24 mouse cellular contexts compared by ENCODE assay signal in the genomic region with DNA sequence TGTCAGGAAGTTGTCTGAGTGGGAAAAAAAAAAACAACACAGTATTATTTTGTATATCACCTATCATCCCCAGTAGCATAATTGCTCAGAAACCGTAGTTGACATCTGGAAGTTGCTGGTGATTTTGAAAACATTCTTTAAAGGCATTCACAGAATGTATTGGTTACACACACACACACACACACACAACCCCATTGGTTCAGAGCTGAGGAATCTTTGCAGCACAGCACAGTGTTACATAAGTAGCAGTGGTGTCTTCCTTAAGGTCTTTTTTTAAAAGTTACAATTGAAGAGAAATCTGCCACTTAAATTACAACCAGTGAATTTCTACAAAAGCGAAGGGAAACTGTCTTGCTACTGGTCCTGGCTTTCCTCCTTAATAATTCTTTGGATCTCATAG.
"Had no signal": no experiment of that assay in that cellular context is flagged by ENCODE, and none has a peak within 500 bp of the region (broad histone marks: within the 10 kb centered on the region; RNA-seq: fewer than 3 reads in every experiment).

No protein-coding gene starts in this region.

- H3K4me3 ChIP-seq: kidney, embryonic 15.5 days; limb, embryonic 12.5 days; limb, embryonic 15.5 days; midbrain, embryonic 15.5 days; myocyte; neural tube, embryonic 15.5 days had no signal

- H3K4me2 ChIP-seq: kidney, embryonic 15.5 days; limb, embryonic 12.5 days; limb, embryonic 15.5 days; liver, embryonic 11.5 days; lung, embryonic 14.5 days; midbrain, embryonic 15.5 days; neural tube, embryonic 15.5 days had no signal

- H3K27ac ChIP-seq: kidney, embryonic 15.5 days; limb, embryonic 12.5 days; limb, embryonic 15.5 days; liver, embryonic 14.5 days; macrophage; midbrain, embryonic 15.5 days; neural tube, embryonic 15.5 days; stomach, postnatal 0 days had no signal

- ATAC-seq: liver, postnatal 0 days; lung, postnatal 0 days; midbrain, embryonic 15.5 days had no signal

- H3K9me3 ChIP-seq: kidney, embryonic 15.5 days; limb, embryonic 15.5 days; midbrain, embryonic 15.5 days had no signal

- DNase-seq: kidney, adult 11 months; kidney, adult 8-10 months; kidney, postnatal 10 days; kidney, postnatal 36 days; left cerebral cortex, postnatal 4 days; liver, postnatal 0 days; lung, embryonic 14.5 days; right cerebral cortex, adult 18-20 months; right cerebral cortex, postnatal 14 days; right cerebral cortex, postnatal 4 days; thymus, adult 2 months; thymus, postnatal 14 days; thymus, postnatal 4 days had no signal

- H3K27me3 ChIP-seq: kidney, embryonic 15.5 days; limb, embryonic 15.5 days; midbrain, embryonic 15.5 days; neural tube, embryonic 15.5 days had no signal

- H3K4me1 ChIP-seq: kidney, embryonic 15.5 days; limb, embryonic 12.5 days; limb, embryonic 15.5 days; midbrain, embryonic 15.5 days had no signal

- H3K36me3 ChIP-seq: kidney, embryonic 15.5 days; limb, embryonic 12.5 days; limb, embryonic 15.5 days; midbrain, embryonic 15.5 days; neural tube, embryonic 15.5 days had no signal

- H3K9ac ChIP-seq: kidney, embryonic 15.5 days; limb, embryonic 12.5 days; limb, embryonic 15.5 days; liver, embryonic 14.5 days; liver, postnatal 0 days; lung, embryonic 14.5 days; midbrain, embryonic 15.5 days; neural tube, embryonic 15.5 days had no signal
